Mouse (Mus musculus) mouse trophoblast stem cell (cell line): ENCODE data around the gene Trim61.
"Not testable (repeated sequence)": the region's sequence is repeated elsewhere in the genome, so short reads cannot be mapped to it uniquely, and the experiment has no call there.

Experiments
- in situ Hi-C, 2 experiments: fragments of 300-500 bp; cut with MseI, MboI; formaldehyde crosslinking; loops; 2 replicates in 1 of 2; 3 replicates in 1 of 2; pipeline ENCODE4 v1.15.1; 2025

The Trim61 gene

DNA sequence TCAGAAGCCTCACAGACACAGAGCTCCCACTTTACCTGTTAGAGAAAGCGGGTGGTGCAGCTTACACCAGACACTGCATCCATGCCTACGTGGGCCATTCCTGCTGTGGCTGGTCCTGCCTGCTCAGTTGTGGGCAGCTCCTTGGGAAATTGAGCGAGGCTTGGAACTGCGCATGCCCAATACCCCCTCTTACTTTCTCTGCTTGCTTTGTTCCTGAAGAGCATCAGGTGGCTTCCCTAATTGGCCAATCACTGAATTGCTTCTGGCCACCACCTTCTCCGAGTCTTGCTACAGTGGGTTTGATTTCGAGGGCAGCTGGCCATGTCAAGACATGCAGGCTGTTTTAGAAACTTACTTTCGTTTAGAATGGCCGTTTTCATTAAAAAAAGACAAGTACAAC is at the start of gene Trim61, which contains the start of gene Trim60:
Gene Trim61, minus strand, starts transcription at position 101 of the 400 bp plus-strand sequence.
Gene Trim60, minus strand, starts transcription at position 162 of the 400 bp plus-strand sequence.
- in situ Hi-C loops = no loop called here

DNA sequence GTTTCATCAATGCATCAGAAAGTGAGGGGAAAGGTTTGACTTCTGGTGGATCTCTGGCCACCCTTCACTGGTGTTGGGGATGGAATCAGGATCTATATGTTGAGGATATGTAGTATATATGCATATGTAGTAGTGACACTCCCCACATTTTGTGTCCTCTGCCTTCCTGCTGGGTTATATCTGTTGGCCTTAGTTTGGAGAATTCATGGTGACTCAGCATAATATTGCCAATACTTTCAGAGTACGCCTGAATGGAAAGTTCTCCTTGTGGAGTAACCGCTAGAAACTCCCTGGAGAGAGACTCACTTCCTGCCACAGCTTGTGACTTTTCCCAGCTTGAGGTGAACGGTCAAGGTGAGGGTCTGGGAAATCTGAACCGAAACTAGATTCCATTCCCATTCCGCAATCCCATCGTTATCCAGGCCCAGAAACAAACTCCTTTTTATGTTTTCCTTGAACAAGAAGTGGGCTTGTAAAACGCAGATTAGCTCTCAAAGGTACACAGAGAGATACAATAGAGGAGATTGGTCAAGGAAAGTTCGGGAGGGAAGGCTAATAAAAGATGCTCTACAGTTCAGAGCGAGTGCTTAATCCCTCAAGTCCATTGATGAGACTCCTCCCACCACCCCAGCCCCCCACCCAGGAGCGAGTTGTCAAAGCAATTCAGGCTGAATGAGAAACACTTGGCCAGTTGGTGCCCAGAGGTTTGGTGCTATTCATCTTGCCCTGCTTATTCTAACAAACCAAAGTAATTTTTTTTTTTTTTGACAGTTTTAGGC is 49.6 kb upstream of the Trim61 start:
- in situ Hi-C loops = no loop called here

DNA sequence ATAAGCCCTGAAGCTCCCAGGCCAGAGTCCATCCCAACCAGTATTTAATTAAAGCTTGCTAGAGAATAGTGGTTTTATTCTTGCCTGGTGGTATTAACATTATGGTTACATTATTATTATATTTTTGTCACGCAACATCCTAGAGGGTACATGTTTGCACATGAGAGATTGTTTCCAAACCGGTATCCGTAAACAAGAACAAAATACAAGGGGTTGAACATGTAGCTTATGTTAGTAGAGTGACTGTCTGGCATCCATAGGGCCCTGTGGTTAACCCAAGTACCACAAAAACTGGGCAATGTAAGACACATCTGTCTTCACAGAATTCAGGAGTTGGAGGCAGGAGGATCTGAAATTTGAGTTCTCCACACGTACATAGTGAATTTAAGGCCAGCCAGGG is 48.7 kb upstream of the Trim61 start:
- in situ Hi-C loops = no loop called here

DNA sequence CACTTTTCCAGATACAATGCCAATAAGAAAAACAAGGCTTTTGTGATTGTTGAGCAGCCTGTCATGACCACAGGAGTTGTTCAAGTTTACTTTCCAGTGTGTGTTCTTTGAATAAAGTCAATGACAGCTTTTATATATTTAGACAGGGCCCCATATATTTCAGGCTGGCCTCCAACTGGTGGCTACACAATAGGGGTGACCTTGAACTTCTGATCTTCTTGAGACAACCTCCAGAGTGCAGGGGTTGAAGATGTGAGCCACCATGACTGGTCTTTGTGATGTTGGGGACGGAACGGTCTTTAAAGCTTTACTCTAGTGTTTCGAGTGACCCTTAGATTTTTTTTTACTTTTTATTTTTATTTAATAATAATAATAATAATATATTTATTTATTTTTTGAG is 47.3 kb upstream of the Trim61 start:
- in situ Hi-C loops = no loop called here

DNA sequence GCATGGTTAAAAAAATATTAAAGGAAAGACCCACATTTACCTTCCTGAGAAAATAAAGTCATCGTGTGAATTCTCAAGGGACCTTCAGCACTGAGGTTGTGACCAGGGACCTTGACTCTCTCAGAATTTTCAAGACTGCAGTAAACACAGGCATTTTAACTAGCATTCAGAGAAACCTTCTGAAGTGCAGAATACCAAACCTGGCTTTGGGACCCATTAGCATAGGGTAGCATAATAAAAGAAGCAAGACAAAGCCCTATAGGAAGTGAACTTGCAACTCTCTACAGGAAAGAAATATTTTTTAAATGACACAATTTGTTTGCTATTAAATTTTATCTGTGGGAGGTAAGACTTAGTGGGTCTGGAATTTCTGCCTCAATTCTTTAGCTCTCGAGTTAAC is 45.7 kb upstream of the Trim61 start:
- in situ Hi-C loops = no loop called here

DNA sequence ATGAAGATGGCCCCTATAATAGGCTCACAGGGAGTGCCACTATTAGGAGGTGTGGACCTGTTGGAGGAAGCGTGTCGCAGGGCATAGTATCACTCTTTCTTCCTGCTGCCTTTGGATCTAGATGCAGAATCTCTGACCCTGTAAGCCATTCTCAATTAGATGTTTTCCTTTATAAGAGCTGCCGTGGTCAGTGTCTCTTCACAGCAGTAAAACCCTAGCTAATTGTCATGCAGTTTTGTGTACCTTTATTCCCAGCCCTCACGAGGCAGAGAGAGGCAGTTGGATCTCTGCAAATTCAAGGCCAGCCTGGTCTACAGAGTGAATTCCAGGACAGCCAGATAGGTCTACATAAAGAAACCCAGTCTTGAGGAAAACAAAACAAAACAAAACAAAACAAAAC is 43.9 kb upstream of the Trim61 start:
- in situ Hi-C loops = no loop called here

DNA sequence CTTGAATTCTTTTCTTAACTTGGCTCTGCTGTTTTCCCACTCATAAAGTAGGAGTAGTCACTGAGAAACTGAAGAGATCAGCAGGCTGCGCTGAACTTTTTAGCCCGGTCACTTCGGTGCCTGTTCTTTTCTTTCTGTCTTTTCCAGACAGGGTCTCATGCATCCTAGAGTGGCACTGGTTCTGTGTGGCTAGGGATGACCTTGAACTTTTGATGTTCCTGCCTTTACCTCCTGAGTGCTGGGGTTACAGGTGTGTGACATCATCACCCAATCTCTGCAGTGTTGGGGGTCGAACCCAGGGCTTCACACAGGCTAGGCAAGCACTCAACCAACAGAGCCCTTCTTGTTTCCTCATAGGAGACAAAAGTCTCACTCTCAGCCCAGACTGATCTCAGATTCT is 38.4 kb upstream of the Trim61 start:
- in situ Hi-C loops = no loop called here

DNA sequence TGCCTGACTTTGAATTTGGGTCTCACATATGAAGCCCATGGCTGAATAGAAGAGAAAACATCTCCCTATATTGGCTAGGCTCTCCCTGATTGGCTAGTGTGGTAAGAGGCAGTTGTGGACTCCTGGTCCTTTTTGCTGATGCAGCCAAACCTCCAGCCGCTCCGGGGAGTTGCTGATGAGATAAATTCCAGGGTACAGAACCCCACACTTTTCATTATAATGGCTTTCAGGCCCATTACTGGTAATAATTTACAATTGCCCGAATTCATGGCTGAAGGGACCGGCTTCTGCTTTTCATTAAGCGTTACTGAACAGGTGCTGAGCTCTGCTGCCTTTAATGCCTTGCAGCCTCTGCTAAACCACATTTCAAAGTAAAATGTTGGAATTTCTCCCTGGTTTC is 35.6 kb upstream of the Trim61 start:
- in situ Hi-C loops = no loop called here

DNA sequence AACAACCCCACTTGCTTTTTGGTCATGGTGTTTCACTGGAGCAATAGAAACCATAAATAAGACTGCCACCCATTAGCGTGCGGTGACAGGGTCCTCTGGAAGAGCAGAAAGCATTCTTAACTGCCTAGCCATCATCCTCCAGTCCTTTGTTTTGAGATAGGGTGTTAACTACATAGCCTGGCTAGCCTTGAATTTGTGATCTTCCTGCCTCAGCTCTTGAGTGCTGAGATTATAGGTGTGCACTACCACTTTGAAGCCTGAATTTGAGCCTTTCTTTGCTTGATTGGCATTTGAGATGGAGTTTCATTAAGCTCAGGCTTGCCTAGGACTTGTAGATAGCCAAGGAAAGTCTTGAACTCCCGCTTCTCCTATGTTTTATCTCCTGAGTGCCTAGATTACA is 35.2 kb upstream of the Trim61 start:
- in situ Hi-C loops = no loop called here

DNA sequence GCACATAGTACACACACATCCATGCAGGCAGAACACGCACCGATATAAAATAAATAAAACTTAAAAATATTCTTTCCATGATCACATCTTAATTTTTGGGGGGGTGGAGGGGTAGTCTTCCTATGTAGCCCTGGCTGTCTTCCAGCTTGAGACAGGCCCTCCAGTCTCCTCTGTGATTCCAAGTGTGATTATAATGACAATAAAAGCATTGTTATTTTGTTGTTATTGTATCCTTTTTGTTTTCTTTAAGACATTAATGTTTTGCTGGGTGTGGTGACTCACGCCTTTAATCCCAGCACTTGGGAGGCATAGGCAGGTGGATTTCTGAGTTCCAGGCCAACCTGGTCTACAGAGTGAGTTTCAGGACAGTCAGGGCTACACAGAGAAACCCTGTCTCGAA is 29.5 kb upstream of the Trim61 start:
- in situ Hi-C loops = no loop called here

DNA sequence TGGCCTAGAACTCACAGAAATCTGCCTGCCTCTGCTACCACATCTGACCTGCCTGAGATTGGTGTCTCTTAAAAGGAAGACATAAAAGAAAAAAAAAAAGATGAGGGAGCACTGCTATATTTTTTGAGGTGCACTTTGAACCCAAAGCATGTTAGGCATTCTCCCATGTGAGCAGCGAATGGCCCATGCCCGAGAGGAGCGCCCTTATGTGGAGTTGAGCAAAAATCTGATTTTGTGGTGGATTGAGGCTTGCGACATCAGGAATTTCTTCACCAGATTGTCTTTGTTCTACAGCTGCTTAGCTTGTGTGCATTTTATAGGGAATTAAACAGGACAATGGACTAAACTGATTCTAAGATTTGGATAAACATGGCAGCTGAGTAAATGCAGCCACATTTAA is 28.9 kb upstream of the Trim61 start:
- in situ Hi-C loops = no loop called here

DNA sequence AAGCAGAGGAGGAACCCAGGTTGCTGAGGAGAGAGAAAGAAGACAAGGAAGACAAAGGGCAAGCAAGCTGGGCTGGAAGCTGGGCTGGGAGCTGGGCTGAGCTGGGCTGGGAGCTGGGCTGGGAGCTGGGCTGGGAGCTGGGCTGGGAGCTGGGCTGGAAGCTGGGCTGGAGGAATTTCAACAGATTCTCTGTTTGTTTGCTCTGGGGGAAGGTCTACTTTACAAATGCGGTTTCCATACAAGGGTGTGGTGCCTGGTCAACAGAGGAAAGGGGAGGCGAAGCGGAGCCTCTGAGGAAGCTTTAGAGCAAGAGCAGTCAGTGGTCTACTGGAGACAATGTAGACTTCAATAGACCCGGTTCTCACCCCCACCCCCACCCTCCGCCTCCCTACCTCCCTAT is 28.2 kb upstream of the Trim61 start:
- in situ Hi-C loops = no loop called here

DNA sequence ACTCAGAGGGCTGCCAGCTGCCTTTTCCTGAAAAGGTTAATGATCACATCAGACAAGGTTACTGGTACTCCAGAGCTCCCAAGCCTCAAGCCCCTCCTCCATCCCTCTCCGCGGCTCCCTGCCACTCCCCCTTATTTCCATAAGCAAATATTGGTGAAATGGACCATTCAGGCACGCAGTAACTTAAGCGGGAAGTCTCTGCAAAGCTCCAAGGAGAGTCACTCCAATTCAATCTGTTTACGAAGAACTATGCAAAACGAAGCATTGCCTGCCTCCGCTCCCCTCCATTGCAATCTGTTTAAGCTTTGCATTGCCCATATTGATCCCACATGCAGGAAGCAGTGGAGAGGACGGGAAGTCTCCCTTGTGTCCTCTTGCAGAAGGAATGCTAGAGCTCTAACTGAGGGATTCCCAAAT is 18.8 kb upstream of the Trim61 start, which contains the start of gene Apela:
Gene Apela, minus strand, starts transcription at position 220 of the 417 bp plus-strand sequence.
- in situ Hi-C loops = loop anchor here in 1 of 2 experiments (10.0 kb wide), 1 partner anchor 48 kb away; no protein-coding TSS in a partner anchor

DNA sequence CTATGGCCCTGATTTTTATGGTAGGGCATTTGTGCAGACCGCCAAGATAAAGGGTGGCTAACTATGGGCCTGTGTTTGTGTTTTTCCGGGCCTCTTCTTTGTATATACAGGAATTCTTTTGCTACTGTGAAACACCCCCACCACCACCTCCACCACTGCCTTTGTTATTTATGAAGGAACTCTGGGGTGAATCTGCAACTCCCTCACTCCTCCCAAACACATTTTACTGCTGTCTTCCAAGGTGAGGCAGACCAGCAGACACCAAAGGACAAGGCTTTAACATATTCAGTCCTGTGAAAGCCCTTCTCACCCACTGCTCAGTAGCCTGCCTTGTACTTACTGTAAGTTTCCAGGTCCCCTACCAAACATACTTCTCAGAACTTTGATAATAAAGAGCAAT is 15.8 kb upstream of the Trim61 start:
- in situ Hi-C loops = loop anchor here in 1 of 2 experiments (10.0 kb wide), 1 partner anchor 51 kb away; no protein-coding TSS in a partner anchor

DNA sequence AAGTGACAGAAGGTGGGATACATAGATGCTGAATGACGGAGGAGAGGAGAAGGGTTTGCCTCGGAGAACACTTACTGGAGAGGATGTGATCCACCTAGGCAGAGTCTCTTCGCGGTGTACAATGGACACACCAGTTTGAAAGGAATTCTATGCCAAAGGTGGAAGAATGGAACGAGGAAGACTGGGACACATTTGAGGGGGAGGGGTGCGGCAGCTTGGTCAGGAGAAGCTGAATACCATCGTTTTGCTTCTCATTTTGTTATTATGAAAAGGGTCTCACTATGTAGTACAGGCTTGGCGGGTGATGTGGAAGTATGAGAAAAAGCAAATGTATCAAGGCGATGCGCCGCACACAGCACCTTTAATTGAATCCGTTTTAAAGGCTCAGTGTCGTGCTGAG is 14.7 kb upstream of the Trim61 start:
- in situ Hi-C loops = loop anchor here in 1 of 2 experiments (10.0 kb wide), 1 partner anchor 52 kb away; no protein-coding TSS in a partner anchor

DNA sequence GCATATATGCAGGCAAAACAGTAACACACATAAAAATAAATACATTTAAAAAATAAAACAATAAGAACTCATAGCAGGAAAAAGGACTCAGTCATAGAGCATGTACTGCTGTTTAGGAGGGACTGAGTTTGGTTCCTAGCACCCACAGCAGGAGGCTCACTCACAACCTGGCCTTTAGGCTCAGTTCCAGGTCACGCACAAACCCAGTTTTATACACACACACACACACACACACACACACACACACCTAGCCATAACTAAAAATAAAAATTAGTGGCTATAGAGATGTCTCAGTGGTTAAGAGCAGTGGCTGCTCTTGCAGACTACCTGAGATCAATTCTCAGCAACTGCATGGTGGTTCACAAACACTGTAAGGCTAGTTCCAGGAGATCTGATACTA is 13.8 kb upstream of the Trim61 start:
- in situ Hi-C loops = loop anchor here in 1 of 2 experiments (10.0 kb wide), 1 partner anchor 53 kb away; no protein-coding TSS in a partner anchor

DNA sequence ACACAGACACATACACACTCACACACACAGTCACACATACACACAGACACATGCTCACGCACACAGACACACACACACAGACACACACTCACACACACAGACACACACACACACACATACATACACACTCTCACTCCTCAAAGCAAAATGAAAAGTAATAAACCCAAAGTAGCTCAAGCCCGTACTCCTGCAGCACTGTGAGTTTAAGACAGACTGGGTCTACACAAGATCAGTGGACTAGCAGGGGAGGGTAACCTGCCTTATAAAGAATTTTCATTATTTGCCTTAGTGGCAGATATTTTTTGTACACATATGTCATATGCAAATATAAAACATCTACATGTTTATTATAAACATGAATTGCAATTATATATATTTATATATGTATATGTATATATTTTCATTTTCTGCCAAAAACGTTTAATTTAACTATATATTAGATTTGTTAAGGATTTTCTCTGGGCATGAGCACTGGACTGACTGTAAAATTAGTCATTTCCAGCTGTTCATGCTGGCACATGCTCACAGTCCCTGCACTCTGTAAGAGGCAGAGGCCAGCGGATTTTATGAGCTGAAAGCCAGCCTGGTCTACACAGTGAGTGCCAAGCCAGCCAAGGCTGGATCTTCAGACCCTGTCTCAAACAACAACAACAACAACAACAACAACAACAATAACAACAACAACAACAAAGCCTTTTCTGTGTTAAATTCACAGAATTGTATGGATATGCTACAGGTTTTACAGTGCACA is 12.6 kb upstream of the Trim61 start:
- in situ Hi-C loops = loop anchor here in 1 of 2 experiments (10.0 kb wide), 1 partner anchor 54 kb away; no protein-coding TSS in a partner anchor

DNA sequence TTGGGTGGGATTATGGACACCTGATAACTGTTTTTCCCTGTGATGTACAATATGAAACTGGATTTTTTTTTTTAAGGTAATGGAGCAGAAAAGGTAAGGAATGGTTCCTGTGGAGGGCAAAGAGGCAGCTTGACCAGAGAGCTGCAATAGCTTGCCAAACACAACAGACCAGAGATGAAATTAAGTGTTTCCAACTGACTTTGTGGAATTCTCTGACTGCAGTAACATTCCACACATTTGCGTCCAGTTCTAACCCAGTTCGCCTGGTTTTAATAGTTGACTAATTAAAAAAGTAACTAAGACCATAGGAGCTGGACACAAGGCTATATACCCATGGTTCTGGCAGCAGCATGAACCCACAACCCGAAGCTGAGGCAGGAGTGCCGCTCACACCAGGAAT is 11.5 kb upstream of the Trim61 start:
- in situ Hi-C loops = loop anchor here (10.0 kb wide), 1 partner anchor 55 kb away; no protein-coding TSS in a partner anchor

DNA sequence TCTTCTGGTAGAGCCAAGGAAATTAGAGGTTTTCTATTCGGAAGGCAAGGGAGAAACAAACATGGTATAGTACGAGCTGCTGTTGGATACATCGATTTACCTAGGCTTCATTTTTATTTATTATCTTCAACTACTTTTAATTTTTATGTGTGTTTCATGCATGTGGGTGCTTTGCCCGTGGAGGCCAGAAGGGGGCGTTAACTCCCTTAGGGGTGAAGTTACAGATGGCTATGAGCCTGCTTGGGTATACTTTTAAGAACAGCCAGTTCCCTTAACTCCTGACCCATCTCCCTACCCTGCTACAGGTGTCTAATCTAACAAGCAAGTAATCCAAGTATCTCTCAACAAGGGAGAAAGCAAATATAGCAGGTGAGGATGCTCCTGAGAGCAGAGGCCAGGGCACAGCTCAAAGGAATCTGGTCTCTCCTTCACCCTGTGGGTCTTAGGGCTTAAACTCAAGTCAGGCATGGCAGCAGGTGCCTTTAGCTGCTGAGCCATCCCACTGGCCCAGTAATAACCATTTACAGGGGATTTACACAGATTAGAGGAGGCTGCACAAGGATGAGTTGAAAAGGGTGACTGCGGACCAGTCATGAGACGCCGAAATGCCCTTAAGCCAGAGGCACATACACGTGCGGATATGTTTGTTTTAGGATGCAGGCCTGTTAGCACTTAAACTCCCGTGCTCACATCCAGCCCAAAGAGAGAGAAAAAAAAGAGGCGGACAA is 10.8 kb upstream of the Trim61 start:
- in situ Hi-C loops = loop anchor here in 1 of 2 experiments (10.0 kb wide), 1 partner anchor 56 kb away; no protein-coding TSS in a partner anchor

DNA sequence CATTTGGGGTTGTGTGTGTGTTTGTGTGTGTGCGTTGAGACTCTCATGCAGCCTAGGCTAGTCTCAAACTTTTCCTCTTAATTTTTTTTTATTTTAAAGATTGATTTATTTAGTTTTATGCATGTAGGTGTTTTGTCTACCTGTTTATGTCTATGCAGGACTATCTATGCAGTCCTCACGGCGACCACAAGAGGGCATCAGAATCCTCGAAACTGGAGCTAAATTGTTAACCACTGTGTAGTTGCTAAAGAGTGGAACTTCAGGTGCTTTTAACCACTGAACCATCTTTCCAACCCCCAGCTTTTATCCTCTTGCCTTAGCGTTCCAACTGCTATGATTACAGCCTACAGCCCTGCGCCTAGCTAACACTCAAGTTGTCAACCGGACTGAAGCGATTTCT is 4.2 kb upstream of the Trim61 start:
- in situ Hi-C loops = loop anchor here in 1 of 2 experiments (5.0 to 10.0 kb wide), 2 partner anchors 62 to 85 kb away; no protein-coding TSS in a partner anchor

DNA sequence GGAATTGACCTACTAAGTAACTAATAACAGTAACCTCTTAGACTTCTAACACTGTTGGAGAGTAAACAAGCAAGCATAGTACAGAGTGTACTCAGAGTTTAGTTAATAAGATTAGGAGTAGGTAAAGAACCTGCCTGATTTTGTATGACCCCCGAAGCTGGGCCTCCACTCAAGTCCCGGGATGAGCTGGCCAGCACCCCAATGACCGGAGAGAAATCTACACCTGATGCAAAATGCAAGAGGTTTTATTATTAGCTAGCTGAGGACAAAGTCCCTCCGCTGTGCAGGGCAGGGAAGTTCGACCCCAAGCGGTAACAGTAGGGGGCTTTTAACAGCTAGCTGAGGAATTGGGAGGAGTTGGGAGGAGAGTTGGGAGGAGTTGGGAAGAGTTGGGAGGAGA is 10.7 kb downstream of the Trim61 start:
- in situ Hi-C loops = not testable (repeated sequence)
